Mouse (Mus musculus) intestine, postnatal 0 days (tissue): ENCODE data around the gene 1700021F05Rik. TPM values are rescaled to one million over a fixed set of nuclear protein-coding genes. Genes with fewer than 3 reads are reported as not detected.

Experiments used
- ATAC-seq: fragments of 200-750 bp; cut with Nextera tagmentation; 2 replicates; pipeline ENCODE4 v1.8.0; 2017; ENCODE audit warnings: mild to moderate bottlenecking, moderate TSS enrichment, moderate library complexity
- H3K27ac ChIP-seq: fragments of 300-500 bp; sonication (generic); 2 replicates; pipeline ENCODE4 v1.5.1; 2014; ENCODE audit warnings: mild to moderate bottlenecking, low read depth, low read length, moderate library complexity
- H3K27me3 ChIP-seq: fragments of 300-500 bp; sonication (generic); replicated peaks from 2 replicates; pipeline ENCODE4 v1.6.1; 2014; ENCODE audit warnings: low read length, mixed read lengths; ENCODE audit not compliant: control insufficient read depth, insufficient read depth
- H3K36me3 ChIP-seq: fragments of 300-500 bp; sonication (generic); 2 replicates; pipeline ENCODE4 v1.6.1; 2014; ENCODE audit warnings: mild to moderate bottlenecking, moderate library complexity; ENCODE audit not compliant: control insufficient read depth, insufficient read depth
- H3K4me1 ChIP-seq: fragments of 300-500 bp; sonication (generic); replicated peaks from 2 replicates; pipeline ENCODE4 v1.6.1; 2014; ENCODE audit warnings: antibody characterized with exemption, low read length, mixed read lengths; ENCODE audit not compliant: control insufficient read depth, insufficient read depth
- H3K4me2 ChIP-seq: fragments of 300-500 bp; sonication (generic); replicated peaks from 2 replicates; pipeline ENCODE4 v1.6.1; 2014; ENCODE audit warnings: low read depth, mild to moderate bottlenecking, moderate library complexity
- H3K4me3 ChIP-seq: fragments of 300-500 bp; sonication (generic); 2 replicates; pipeline ENCODE4 v1.5.1; 2014; ENCODE audit warnings: low read depth, low read length
- H3K9ac ChIP-seq: fragments of 300-500 bp; sonication (generic); 2 replicates; pipeline ENCODE4 v1.6.1; 2014; ENCODE audit warnings: mild to moderate bottlenecking, low read depth, low read length
- H3K9me3 ChIP-seq: fragments of 300-500 bp; sonication (generic); 2 replicates; pipeline ENCODE4 v1.6.1; 2016; ENCODE audit warnings: mixed run types; ENCODE audit not compliant: control insufficient read depth
- CTCF ChIP-seq: sonication (generic); IDR thresholded peaks from 2 replicates; pipeline ENCODE4 v1.5.1; 2016; ENCODE audit warnings: low read depth, mild to moderate bottlenecking, control low read depth, antibody characterized with exemption, moderate library complexity
- WGBS: fragments of 180-500 bp; shearing (Covaris S2); extraction: QIAGEN DNeasy Blood & Tissue Kit; methylation state at CpG from one replicate; pipeline ENCODE4 v1.1.7; 2014; 5-methylcytosine and 5-hydroxymethylcytosine counted together
- polyA plus RNA-seq: library from polyadenylated mRNA; unstranded; fragments of >200 nt; fragmentation: Nextera tagmentation; extraction: Ambion mirVana; gene quantifications from 2 replicates; pipeline ENCODE4 v1.2.1, GENCODE M21; 2015

1700021F05Rik gene
- polyA plus RNA-seq, result 54.7 and 57.3 TPM in 2 replicates

GRCm38 (mm10) chr10:43540442-43541152 lies at the start of gene 1700021F05Rik:
TSS of gene 1700021F05Rik (minus strand) at chr10:43540994.
- Histone ChIP-seq H3K9me3 (no peaks in the 10 kb centered on the region), H3K27ac (peak within 1 kb of the TSS; percentile 88), H3K4me3 (peak within 1 kb of the TSS; percentile 90), H3K4me2 (peak within 1 kb of the TSS; percentile 72), H3K9ac (peak within 1 kb of the TSS; percentile 90), H3K27me3 (no peaks in the 10 kb centered on the region), H3K36me3 (no peaks in the 10 kb centered on the region; the same call in 1 of the 2 replicates), H3K4me1 (0 out of 2 replicates have a peak, but pooled peaks cover 3% of the 10 kb centered on the region)
- peak; percentile 90 for TF ChIP-seq CTCF
- ATAC-seq, result peak; percentile 97
- under 1% methylated on average over 44 of the region's 56 CpGs for WGBS

DNA sequence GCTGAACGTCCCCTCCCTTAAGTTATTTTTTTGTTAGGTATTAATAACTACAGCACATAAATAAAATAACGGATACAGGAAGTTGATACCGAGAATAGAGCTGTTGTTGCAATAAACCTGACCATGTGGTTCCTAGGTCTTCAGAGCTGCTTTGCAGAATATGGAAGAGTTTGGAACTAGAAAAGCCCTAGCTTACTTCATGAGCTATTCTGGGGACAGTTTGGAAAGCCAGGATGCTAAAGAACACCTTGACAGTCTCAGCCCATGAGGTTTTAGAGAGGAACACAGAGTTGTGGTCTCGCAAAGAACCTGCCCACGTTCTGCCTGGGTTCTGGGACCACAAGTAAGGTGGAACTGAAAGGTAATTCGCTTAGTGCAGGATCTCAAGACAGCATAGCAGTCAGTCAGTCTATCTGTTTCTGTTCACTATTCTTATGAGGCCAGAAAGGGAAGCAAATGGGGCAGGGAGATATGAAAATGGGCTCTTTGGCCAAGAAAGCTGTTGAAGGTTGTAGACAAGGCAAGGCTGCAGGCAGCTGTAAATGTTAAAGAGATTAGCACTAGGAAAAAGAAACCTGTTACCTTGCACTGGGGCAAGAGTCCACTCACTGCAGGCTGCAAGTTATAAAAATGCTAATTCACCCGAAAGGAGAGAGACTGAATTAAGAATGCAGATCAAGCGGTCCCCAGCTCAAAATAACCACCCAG lies 47.8 kb upstream of the 1700021F05Rik start:
- 45% methylated on average over 8 of the region's 8 CpGs for WGBS
- Histone ChIP-seq H3K27me3 (no peaks in the 10 kb centered on the region), H3K9ac (no peak overlapping the region), H3K4me2 (peak overlapping the region; percentile 60), H3K27ac (peak overlapping the region; percentile 58), H3K9me3 (no peaks in the 10 kb centered on the region), H3K4me3 (no peak overlapping the region), H3K36me3 (no peaks in the 10 kb centered on the region), H3K4me1 (no peaks in the 10 kb centered on the region; the same call in 1 of the 2 replicates)
- peak; percentile 81 for ATAC-seq
- no peak for TF ChIP-seq CTCF

- H3K27ac ChIP-seq, result no peak overlapping the region
- TF ChIP-seq CTCF, result no peak
Observed at GRCm38 (mm10) chr10:43584538-43584937, 43.7 kb upstream of the 1700021F05Rik start.

GRCm38 (mm10) chr10:43581260-43581659 lies 40.5 kb upstream of the 1700021F05Rik start:
- Histone ChIP-seq H3K27me3 (no peaks in the 10 kb centered on the region), H3K4me1 (0 out of 2 replicates have a peak, but pooled peaks cover 5% of the 10 kb centered on the region), H3K9me3 (no peaks in the 10 kb centered on the region), H3K27ac (no peak overlapping the region), H3K4me3 (peak overlapping the region; percentile 64), H3K36me3 (no peaks in the 10 kb centered on the region), H3K9ac (no peak overlapping the region), H3K4me2 (peak overlapping the region; percentile 97)
- TF ChIP-seq CTCF, result no peak
- WGBS, result 69% methylated on average over 3 of the region's 3 CpGs
- no peak for ATAC-seq

More at GRCm38 (mm10) chr10:43584538-43584937, 43.7 kb upstream of the 1700021F05Rik start:
- Histone ChIP-seq H3K9ac (no peak overlapping the region), H3K27me3 (no peaks in the 10 kb centered on the region), H3K4me3 (no peak overlapping the region), H3K9me3 (no peaks in the 10 kb centered on the region), H3K4me1 (peaks cover 5% of the 10 kb centered on the region; the same call in 1 of the 2 replicates), H3K4me2 (no peak overlapping the region), H3K36me3 (no peaks in the 10 kb centered on the region)
- WGBS, result 85% methylated on average over 4 of the region's 4 CpGs
- ATAC-seq, result no peak

DNA sequence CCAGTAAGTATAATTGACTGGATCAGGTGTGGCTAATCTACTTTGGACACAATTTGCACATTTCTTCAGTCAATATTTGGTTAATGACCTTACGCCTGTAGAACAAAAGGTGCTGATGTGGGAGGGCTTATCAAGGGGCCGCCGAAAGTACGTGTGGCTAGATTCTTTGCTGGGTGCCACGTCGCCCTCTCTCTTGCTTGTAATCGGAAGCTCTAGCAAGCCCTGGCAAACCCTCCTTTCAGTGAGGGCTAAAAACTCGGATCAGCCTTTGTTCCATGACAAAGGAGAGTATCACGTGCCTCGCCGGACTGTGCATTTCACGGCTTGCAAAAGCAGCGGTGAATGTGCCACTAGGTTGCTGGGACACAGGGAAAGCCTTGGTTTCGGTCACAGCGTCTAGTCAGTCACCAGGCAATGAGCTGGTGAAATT lies 39.9 kb upstream of the 1700021F05Rik start:
- WGBS, result 1% methylated on average over 15 of the region's 15 CpGs
- peak overlapping the region; percentile 34; the same call in 1 of the 2 replicates for H3K9ac ChIP-seq
- peak; percentile 26 for ATAC-seq

More for the DNA sequence above, 39.9 kb upstream of the 1700021F05Rik start:
- Histone ChIP-seq H3K27ac (no peak overlapping the region; the same call in 1 of the 2 replicates), H3K4me2 (peak overlapping the region; percentile 97), H3K36me3 (no peaks in the 10 kb centered on the region), H3K27me3 (no peaks in the 10 kb centered on the region), H3K9me3 (no peaks in the 10 kb centered on the region), H3K4me3 (peak overlapping the region; percentile 64), H3K4me1 (0 out of 2 replicates have a peak, but pooled peaks cover 5% of the 10 kb centered on the region)
- TF ChIP-seq CTCF, result no peak
